Mouse (Mus musculus) intestine, embryonic 14.5 days (tissue): ENCODE results near the gene Nop16. TPM values are rescaled to one million over a fixed set of nuclear protein-coding genes. Genes with fewer than 3 reads are reported as not detected.

ENCODE experiments used
- ATAC-seq: fragments of 200-750 bp; cut with Nextera tagmentation; replicated peaks from 2 replicates; pipeline ENCODE4 v1.8.0; 2017; ENCODE audit warnings: low read depth, moderate number of reproducible peaks, moderate TSS enrichment, moderate library complexity; ENCODE audit not compliant: low FRiP score, low TSS enrichment
- DNase-seq: peaks from one replicate; pipeline ENCODE4 v3.0.0-alpha.2; 2018; ENCODE audit warnings: low spot score
- H3K27ac ChIP-seq: fragments of 300-500 bp; sonication (generic); 2 replicates; pipeline ENCODE4 v1.5.1; 2014; ENCODE audit warnings: low read depth, mild to moderate bottlenecking, control low read depth
- H3K27me3 ChIP-seq: fragments of 300-500 bp; sonication (generic); replicated peaks from 2 replicates; pipeline ENCODE4 v1.6.1; 2014; ENCODE audit warnings: low read length, control low read depth; ENCODE audit not compliant: control insufficient read depth, insufficient read depth
- H3K36me3 ChIP-seq: fragments of 300-500 bp; sonication (generic); 2 replicates; pipeline ENCODE4 v1.6.1; 2014; ENCODE audit warnings: low read length, control low read depth; ENCODE audit not compliant: control insufficient read depth, insufficient read depth
- H3K4me1 ChIP-seq: fragments of 300-500 bp; sonication (generic); replicated peaks from 2 replicates; pipeline ENCODE4 v1.6.1; 2014; ENCODE audit warnings: low read length, control low read depth, mixed read lengths; ENCODE audit not compliant: control insufficient read depth, insufficient read depth
- H3K4me2 ChIP-seq: fragments of 300-500 bp; sonication (generic); 2 replicates; pipeline ENCODE4 v1.6.1; 2014; ENCODE audit warnings: low read length
- H3K4me3 ChIP-seq: fragments of 300-500 bp; sonication (generic); 2 replicates; pipeline ENCODE4 v1.5.1; 2014; ENCODE audit warnings: low read depth, low read length, control low read depth, mixed read lengths
- H3K9ac ChIP-seq: fragments of 300-500 bp; sonication (generic); 2 replicates; pipeline ENCODE4 v1.6.1; 2014; ENCODE audit warnings: mild to moderate bottlenecking, low read length
- H3K9me3 ChIP-seq: fragments of 300-500 bp; sonication (generic); 2 replicates; pipeline ENCODE4 v1.6.1; 2016; ENCODE audit warnings: low read length, control low read depth; ENCODE audit not compliant: control insufficient read depth
- WGBS: fragments of 180-500 bp; shearing (Covaris S2); extraction: QIAGEN DNeasy Blood & Tissue Kit; methylation state at CpG from one replicate; pipeline ENCODE4 v1.1.7; 2014; 5-methylcytosine and 5-hydroxymethylcytosine counted together
- polyA plus RNA-seq: library from polyadenylated mRNA; unstranded; fragments of >200 nt; fragmentation: Nextera tagmentation; extraction: Ambion mirVana; gene quantifications from 2 replicates; pipeline ENCODE4 v1.2.1, GENCODE M21; 2014

Gene Nop16
- polyA plus RNA-seq, 1 experiment from 2014 or later: 78.8 TPM

GRCm38 (mm10) chr13:54572621-54573020, 17.3 kb downstream of the Nop16 start:
- no peak for DNase-seq
- Histone ChIP-seq H3K36me3 (peaks cover 14% of the 10 kb centered on the region), H3K27me3 (no peaks in the 10 kb centered on the region), H3K9ac (no peak overlapping the region), H3K9me3 (no peaks in the 10 kb centered on the region), H3K4me3 (no peak overlapping the region), H3K4me1 (peaks cover 6% of the 10 kb centered on the region), H3K27ac (no peak overlapping the region), H3K4me2 (no peak overlapping the region)
- 83% methylated on average over 4 of the region's 4 CpGs for WGBS
- ATAC-seq: no peak

GRCm38 (mm10) chr13:54571637-54572036, 18.3 kb downstream of the Nop16 start:
- Histone ChIP-seq H3K27ac (no peak overlapping the region), H3K9me3 (no peaks in the 10 kb centered on the region), H3K4me1 (peaks cover 6% of the 10 kb centered on the region), H3K36me3 (peaks cover 5% of the 10 kb centered on the region; the same call in 1 of the 2 replicates), H3K4me2 (no peak overlapping the region), H3K27me3 (no peaks in the 10 kb centered on the region), H3K9ac (no peak overlapping the region), H3K4me3 (no peak overlapping the region)
- no peak for ATAC-seq
- 52% methylated on average over 2 of the region's 2 CpGs for WGBS
- no peak for DNase-seq

GRCm38 (mm10) chr13:54570736-54571135, 19.2 kb downstream of the Nop16 start:
- Histone ChIP-seq H3K4me2 (no peak overlapping the region), H3K4me1 (peaks cover 1% of the 10 kb centered on the region), H3K4me3 (no peak overlapping the region), H3K36me3 (no peaks in the 10 kb centered on the region), H3K9me3 (no peaks in the 10 kb centered on the region), H3K9ac (no peak overlapping the region), H3K27me3 (no peaks in the 10 kb centered on the region), H3K27ac (no peak overlapping the region)
- ATAC-seq (no peak), DNase-seq (no peak)
- 74% methylated on average over 4 of the region's 4 CpGs for WGBS

GRCm38 (mm10) chr13:54569282-54569681, 20.6 kb downstream of the Nop16 start:
- ATAC-seq (no peak), DNase-seq (no peak)
- Histone ChIP-seq H3K4me2 (no peak overlapping the region), H3K9me3 (no peaks in the 10 kb centered on the region), H3K4me1 (peaks cover 3% of the 10 kb centered on the region), H3K27ac (no peak overlapping the region), H3K36me3 (no peaks in the 10 kb centered on the region), H3K4me3 (no peak overlapping the region), H3K27me3 (no peaks in the 10 kb centered on the region), H3K9ac (no peak overlapping the region)
- 40% methylated on average over 1 of the region's 1 CpGs for WGBS

GRCm38 (mm10) chr13:54568380-54568779, 21.5 kb downstream of the Nop16 start:
- 48% methylated on average over 5 of the region's 5 CpGs for WGBS
- no peaks in the 10 kb centered on the region for H3K36me3 ChIP-seq
- no peak overlapping the region for H3K27ac ChIP-seq
- peaks cover 8% of the 10 kb centered on the region for H3K4me1 ChIP-seq
- no peaks in the 10 kb centered on the region for H3K9me3 ChIP-seq
- H3K9ac ChIP-seq: no peak overlapping the region
- ATAC-seq (no peak), DNase-seq (no peak)
- H3K27me3 ChIP-seq: no peaks in the 10 kb centered on the region
- no peak overlapping the region for H3K4me3 ChIP-seq
- H3K4me2 ChIP-seq: no peak overlapping the region

- peak; percentile 34; the same call in 1 of the 2 replicates for ATAC-seq
Observed at GRCm38 (mm10) chr13:54565594-54566345, 24.1 kb downstream of the Nop16 start.

GRCm38 (mm10) chr13:54565201-54565581, 24.7 kb downstream of the Nop16 start, which contains the start of gene 4833439L19Rik:
Gene 4833439L19Rik, minus strand, starts transcription at chr13:54565435.
- Histone ChIP-seq H3K27me3 (no peaks in the 10 kb centered on the region), H3K4me1 (peaks cover 8% of the 10 kb centered on the region), H3K9me3 (no peaks in the 10 kb centered on the region), H3K4me2 (peak within 1 kb of the TSS; percentile 90), H3K27ac (peak within 1 kb of the TSS; percentile 43; the same call in 1 of the 2 replicates), H3K4me3 (peak within 1 kb of the TSS; percentile 97), H3K9ac (peak within 1 kb of the TSS; percentile 97), H3K36me3 (peaks cover 32% of the 10 kb centered on the region)
- ATAC-seq (peak; percentile 95), DNase-seq (peak; percentile 97)
- WGBS: 0% methylated on average over 27 of the region's 27 CpGs

More at GRCm38 (mm10) chr13:54565594-54566345, 24.1 kb downstream of the Nop16 start:
- Histone ChIP-seq H3K36me3 (peaks cover 26% of the 10 kb centered on the region), H3K4me3 (peak overlapping the region; percentile 97), H3K4me2 (peak overlapping the region; percentile 90), H3K27ac (peak overlapping the region; percentile 36; the same call in 1 of the 2 replicates), H3K27me3 (no peaks in the 10 kb centered on the region), H3K9ac (no peak overlapping the region; the same call in 1 of the 2 replicates), H3K9me3 (no peaks in the 10 kb centered on the region), H3K4me1 (peaks cover 8% of the 10 kb centered on the region)
- DNase-seq: peak; percentile 73
- WGBS: 53% methylated on average over 8 of the region's 8 CpGs

- Histone ChIP-seq H3K4me1 (peaks cover 8% of the 10 kb centered on the region), H3K9ac (peak overlapping the region; percentile 97), H3K36me3 (peaks cover 38% of the 10 kb centered on the region), H3K27me3 (no peaks in the 10 kb centered on the region), H3K4me3 (peak overlapping the region; percentile 97), H3K27ac (peak overlapping the region; percentile 43; the same call in 1 of the 2 replicates), H3K4me2 (peak overlapping the region; percentile 90), H3K9me3 (no peaks in the 10 kb centered on the region)
- WGBS: 10% methylated on average over 45 of the region's 45 CpGs
- DNase-seq (peak; percentile 61), ATAC-seq (peak; percentile 61)
Observed at GRCm38 (mm10) chr13:54564232-54565200, 25.4 kb downstream of the Nop16 start.
